Mouse (Mus musculus): ENCODE measurements around the gene Hephl1. TPM values are rescaled to one million over a fixed set of nuclear protein-coding genes. Genes with fewer than 3 reads are reported as not detected.
A peak's percentile ranks its signal among the peaks of the same experiment; 100 is the strongest.

Gene Hephl1
- polyA plus RNA-seq, 1 experiment from 2014 or later = not detected

- Histone ChIP-seq H3K4me2 (ENCODE audit: low read depth, low read length) (no peak overlapping the region), H3K27ac (replicated peaks; ENCODE audit: low read depth, low read length) (no peak overlapping the region), H3K9me3 (replicated peaks; ENCODE audit: control insufficient read depth, low read length) (no peaks in the 10 kb centered on the region), H3K36me3 (replicated peaks; ENCODE audit: control insufficient read depth, insufficient read depth, low read depth, low read length) (no peaks in the 10 kb centered on the region; the same call in 1 of the 2 replicates), H3K27me3 (ENCODE audit: control insufficient read depth, insufficient read depth, low read length) (no peaks in the 10 kb centered on the region), H3K4me3 (ENCODE audit: low read depth, low read length) (no peak overlapping the region), H3K9ac (replicated peaks; ENCODE audit: low read length) (no peak overlapping the region), H3K4me1 (ENCODE audit: control insufficient read depth, insufficient read depth, low read length) (no peaks in the 10 kb centered on the region)
- WGBS = 86% methylated on average over 9 of the region's 9 CpGs
- no peak for DNase-seq (ENCODE audit: low spot score)
- ATAC-seq (replicated peaks; ENCODE audit: insufficient number of reproducible peaks, low FRiP score, low TSS enrichment, low read depth) = no peak
Measured at GRCm38 (mm10) chr9:15021156-15021555, 90.8 kb downstream of the Hephl1 start.

- no peak overlapping the region for H3K4me2 ChIP-seq (ENCODE audit: low read depth, low read length)
- no peaks in the 10 kb centered on the region for H3K27me3 ChIP-seq (ENCODE audit: control insufficient read depth, insufficient read depth, low read length)
- no peaks in the 10 kb centered on the region; the same call in 1 of the 2 replicates for H3K36me3 ChIP-seq (replicated peaks; ENCODE audit: control insufficient read depth, insufficient read depth, low read depth, low read length)
- H3K4me1 ChIP-seq (ENCODE audit: control insufficient read depth, insufficient read depth, low read length) = no peaks in the 10 kb centered on the region
- H3K27ac ChIP-seq (replicated peaks; ENCODE audit: low read depth, low read length) = no peak overlapping the region
- WGBS = 89% methylated on average over 5 of the region's 5 CpGs
- no peak for DNase-seq (ENCODE audit: low spot score)
- H3K9me3 ChIP-seq (replicated peaks; ENCODE audit: control insufficient read depth, low read length) = no peaks in the 10 kb centered on the region
- H3K9ac ChIP-seq (replicated peaks; ENCODE audit: low read length) = no peak overlapping the region
- H3K4me3 ChIP-seq (ENCODE audit: low read depth, low read length) = no peak overlapping the region
- no peak for ATAC-seq (replicated peaks; ENCODE audit: insufficient number of reproducible peaks, low FRiP score, low TSS enrichment, low read depth)
Measured at GRCm38 (mm10) chr9:15020561-15021080, 91.3 kb downstream of the Hephl1 start.

GRCm38 (mm10) chr9:15018756-15019131 lies 93.2 kb downstream of the Hephl1 start:
- Histone ChIP-seq H3K4me1 (ENCODE audit: control insufficient read depth, insufficient read depth, low read length) (no peaks in the 10 kb centered on the region), H3K36me3 (replicated peaks; ENCODE audit: control insufficient read depth, insufficient read depth, low read depth, low read length) (no peaks in the 10 kb centered on the region; the same call in 1 of the 2 replicates), H3K27me3 (ENCODE audit: control insufficient read depth, insufficient read depth, low read length) (no peaks in the 10 kb centered on the region), H3K9ac (replicated peaks; ENCODE audit: low read length) (no peak overlapping the region), H3K4me3 (ENCODE audit: low read depth, low read length) (no peak overlapping the region), H3K27ac (replicated peaks; ENCODE audit: low read depth, low read length) (no peak overlapping the region), H3K4me2 (ENCODE audit: low read depth, low read length) (no peak overlapping the region), H3K9me3 (replicated peaks; ENCODE audit: control insufficient read depth, low read length) (no peaks in the 10 kb centered on the region)
- DNase-seq (ENCODE audit: low spot score) (no peak), ATAC-seq (replicated peaks; ENCODE audit: insufficient number of reproducible peaks, low FRiP score, low TSS enrichment, low read depth) (no peak)
- WGBS = 88% methylated on average over 5 of the region's 5 CpGs

GRCm38 (mm10) chr9:15017791-15018755 lies 93.8 kb downstream of the Hephl1 start:
- H3K9me3 ChIP-seq (replicated peaks; ENCODE audit: control insufficient read depth, low read length) = no peaks in the 10 kb centered on the region
- H3K4me1 ChIP-seq (ENCODE audit: control insufficient read depth, insufficient read depth, low read length) = no peaks in the 10 kb centered on the region
- no peak for DNase-seq (ENCODE audit: low spot score)
- no peak for ATAC-seq (replicated peaks; ENCODE audit: insufficient number of reproducible peaks, low FRiP score, low TSS enrichment, low read depth)
- H3K27me3 ChIP-seq (ENCODE audit: control insufficient read depth, insufficient read depth, low read length) = no peaks in the 10 kb centered on the region
- WGBS = 88% methylated on average over 18 of the region's 18 CpGs
- no peak overlapping the region for H3K4me2 ChIP-seq (ENCODE audit: low read depth, low read length)
- H3K36me3 ChIP-seq (replicated peaks; ENCODE audit: control insufficient read depth, insufficient read depth, low read depth, low read length) = no peaks in the 10 kb centered on the region; the same call in 1 of the 2 replicates
- H3K4me3 ChIP-seq (ENCODE audit: low read depth, low read length) = no peak overlapping the region
- H3K27ac ChIP-seq (replicated peaks; ENCODE audit: low read depth, low read length) = no peak overlapping the region
- H3K9ac ChIP-seq (replicated peaks; ENCODE audit: low read length) = no peak overlapping the region

- H3K9me3 ChIP-seq (replicated peaks; ENCODE audit: control insufficient read depth, low read length) = no peaks in the 10 kb centered on the region
- DNase-seq (ENCODE audit: low spot score) = peak; percentile 91
- 60% methylated on average over 7 of the region's 7 CpGs for WGBS
- H3K4me1 ChIP-seq (ENCODE audit: control insufficient read depth, insufficient read depth, low read length) = no peaks in the 10 kb centered on the region
- ATAC-seq (replicated peaks; ENCODE audit: insufficient number of reproducible peaks, low FRiP score, low TSS enrichment, low read depth) = no peak
- H3K27ac ChIP-seq (replicated peaks; ENCODE audit: low read depth, low read length) = no peak overlapping the region
- no peaks in the 10 kb centered on the region; the same call in 1 of the 2 replicates for H3K36me3 ChIP-seq (replicated peaks; ENCODE audit: control insufficient read depth, insufficient read depth, low read depth, low read length)
- no peaks in the 10 kb centered on the region for H3K27me3 ChIP-seq (ENCODE audit: control insufficient read depth, insufficient read depth, low read length)
- no peak overlapping the region for H3K4me2 ChIP-seq (ENCODE audit: low read depth, low read length)
- H3K4me3 ChIP-seq (ENCODE audit: low read depth, low read length) = no peak overlapping the region
- H3K9ac ChIP-seq (replicated peaks; ENCODE audit: low read length) = no peak overlapping the region
Measured at GRCm38 (mm10) chr9:15015223-15015956, 96.5 kb downstream of the Hephl1 start.

GRCm38 (mm10) chr9:15007566-15007965 lies 104.3 kb downstream of the Hephl1 start:
- DNase-seq (ENCODE audit: low spot score) = no peak
- Histone ChIP-seq H3K27ac (replicated peaks; ENCODE audit: low read depth, low read length) (no peak overlapping the region), H3K27me3 (ENCODE audit: control insufficient read depth, insufficient read depth, low read length) (no peaks in the 10 kb centered on the region), H3K9me3 (replicated peaks; ENCODE audit: control insufficient read depth, low read length) (no peaks in the 10 kb centered on the region), H3K36me3 (replicated peaks; ENCODE audit: control insufficient read depth, insufficient read depth, low read depth, low read length) (peaks cover 3% of the 10 kb centered on the region), H3K4me3 (ENCODE audit: low read depth, low read length) (no peak overlapping the region), H3K4me1 (ENCODE audit: control insufficient read depth, insufficient read depth, low read length) (peaks cover 4% of the 10 kb centered on the region; the same call in 1 of the 2 replicates), H3K4me2 (ENCODE audit: low read depth, low read length) (no peak overlapping the region), H3K9ac (replicated peaks; ENCODE audit: low read length) (no peak overlapping the region)
- ATAC-seq (replicated peaks; ENCODE audit: insufficient number of reproducible peaks, low FRiP score, low TSS enrichment, low read depth) = no peak
- 90% methylated on average over 14 of the region's 14 CpGs for WGBS

GRCm38 (mm10) chr9:15004298-15004685 lies 107.6 kb downstream of the Hephl1 start:
- Histone ChIP-seq H3K27ac (replicated peaks; ENCODE audit: low read depth, low read length) (no peak overlapping the region), H3K4me3 (ENCODE audit: low read depth, low read length) (no peak overlapping the region), H3K36me3 (replicated peaks; ENCODE audit: control insufficient read depth, insufficient read depth, low read depth, low read length) (peaks cover 3% of the 10 kb centered on the region), H3K9me3 (replicated peaks; ENCODE audit: control insufficient read depth, low read length) (no peaks in the 10 kb centered on the region), H3K9ac (replicated peaks; ENCODE audit: low read length) (no peak overlapping the region), H3K4me1 (ENCODE audit: control insufficient read depth, insufficient read depth, low read length) (peaks cover 4% of the 10 kb centered on the region; the same call in 1 of the 2 replicates), H3K27me3 (ENCODE audit: control insufficient read depth, insufficient read depth, low read length) (no peaks in the 10 kb centered on the region), H3K4me2 (ENCODE audit: low read depth, low read length) (no peak overlapping the region)
- ATAC-seq (replicated peaks; ENCODE audit: insufficient number of reproducible peaks, low FRiP score, low TSS enrichment, low read depth) = no peak
- 33% methylated on average over 9 of the region's 9 CpGs for WGBS
- DNase-seq (ENCODE audit: low spot score) = no peak
